Comparison of ENCODE assay signal across 49 mouse cellular contexts in genomic region chr8:45295276-45295675, GRCm38 (mm10). TPM values are rescaled to one million over a fixed set of nuclear protein-coding genes. Genes with fewer than 3 reads are reported as not detected.
"Had no signal": no experiment of that assay in that cellular context is flagged by ENCODE, and none has a peak within 500 bp of the region (broad histone marks: within the 10 kb centered on the region; RNA-seq: fewer than 3 reads in every experiment).

No protein-coding gene starts in this region.

- H3K27me3 ChIP-seq: heart, embryonic 12.5 days; heart, embryonic 13.5 days; heart, embryonic 15.5 days; hindbrain, embryonic 12.5 days; hindbrain, embryonic 13.5 days; hindbrain, embryonic 15.5 days; intestine, embryonic 15.5 days; kidney, embryonic 15.5 days had no signal

- H3K36me3 ChIP-seq: heart, embryonic 10.5 days; heart, embryonic 12.5 days; heart, embryonic 13.5 days; heart, embryonic 15.5 days; hindbrain, embryonic 10.5 days; hindbrain, embryonic 12.5 days; hindbrain, embryonic 13.5 days; hindbrain, embryonic 15.5 days; intestine, embryonic 15.5 days; kidney, embryonic 15.5 days had no signal

- H3K27ac ChIP-seq: heart, embryonic 10.5 days; heart, embryonic 13.5 days; heart, embryonic 15.5 days; hindbrain, embryonic 10.5 days; hindbrain, embryonic 12.5 days; hindbrain, embryonic 13.5 days; hindbrain, embryonic 14.5 days; hindbrain, embryonic 15.5 days; hindbrain, postnatal 0 days; intestine, embryonic 15.5 days; kidney, embryonic 15.5 days; kidney, postnatal 0 days; layer of hippocampus, adult 2 months had no signal

- H3K9me3 ChIP-seq: heart, embryonic 10.5 days; heart, embryonic 12.5 days; heart, embryonic 13.5 days; heart, embryonic 15.5 days; hindbrain, embryonic 10.5 days; hindbrain, embryonic 12.5 days; hindbrain, embryonic 13.5 days; hindbrain, embryonic 15.5 days; intestine, embryonic 15.5 days; kidney, embryonic 15.5 days had no signal

- H3K9ac ChIP-seq: heart, embryonic 12.5 days; heart, embryonic 13.5 days; heart, embryonic 15.5 days; hindbrain, embryonic 12.5 days; hindbrain, embryonic 13.5 days; hindbrain, embryonic 14.5 days; hindbrain, embryonic 15.5 days; intestine, embryonic 15.5 days; kidney, embryonic 15.5 days had no signal

- DNase-seq: heart, postnatal 10 days; heart, postnatal 36 days; heart, postnatal 4 days; kidney, adult 11 months; kidney, adult 18-20 months; kidney, adult 2 months; kidney, adult 8-10 months; kidney, postnatal 10 days; kidney, postnatal 14 days; kidney, postnatal 25 days; kidney, postnatal 36 days; kidney, postnatal 4 days; layer of hippocampus, adult 9-11 months; layer of hippocampus, postnatal 36 days had no signal

- H3K4me3 ChIP-seq: heart, embryonic 10.5 days; heart, embryonic 12.5 days; heart, embryonic 13.5 days; heart, embryonic 15.5 days; hindbrain, embryonic 10.5 days; hindbrain, embryonic 12.5 days; hindbrain, embryonic 13.5 days; hindbrain, embryonic 15.5 days; intestine, embryonic 15.5 days; kidney, embryonic 15.5 days; layer of hippocampus, adult 2 months had no signal

- ATAC-seq: hindbrain, embryonic 16.5 days; hindbrain, postnatal 0 days; inflammation-experienced regulatory T-cells, adult 6 months; intestine, embryonic 15.5 days; intestine, embryonic 16.5 days; intestine, postnatal 0 days had no signal

- H3K4me1 ChIP-seq: heart, embryonic 10.5 days; heart, embryonic 12.5 days; heart, embryonic 13.5 days; heart, embryonic 15.5 days; hindbrain, embryonic 10.5 days; hindbrain, embryonic 12.5 days; hindbrain, embryonic 13.5 days; hindbrain, embryonic 15.5 days; intestine, embryonic 15.5 days; kidney, embryonic 15.5 days had no signal

- H3K4me2 ChIP-seq: heart, embryonic 11.5 days; heart, embryonic 12.5 days; heart, embryonic 13.5 days; heart, embryonic 15.5 days; hindbrain, embryonic 12.5 days; hindbrain, embryonic 13.5 days; hindbrain, embryonic 14.5 days; hindbrain, embryonic 15.5 days; intestine, embryonic 15.5 days; kidney, embryonic 15.5 days had no signal

RNA-seq across cellular contexts. Expression of gene Klkb1, which starts 0.6 kb away (rescaled TPM):
- total RNA-seq: heart, adult 8-10 months; heart, postnatal 10 days; heart, postnatal 25 days; heart, postnatal 36 days; heart, postnatal 4 days; hematopoietic stem cell, adult 5-6 weeks; layer of hippocampus, adult 18-20 months; layer of hippocampus, adult 2 months; layer of hippocampus, postnatal 14 days; layer of hippocampus, postnatal 36 days had no signal
- polyA plus RNA-seq: heart, embryonic 10.5 days; heart, embryonic 11.5 days; heart, embryonic 12.5 days; heart, embryonic 13.5 days; heart, embryonic 14.5 days; heart, embryonic 15.5 days; heart, embryonic 16.5 days; heart, postnatal 0 days; hindbrain, embryonic 10.5 days; hindbrain, embryonic 11.5 days; hindbrain, embryonic 12.5 days; hindbrain, embryonic 13.5 days; hindbrain, embryonic 14.5 days; intestine, embryonic 14.5 days; intestine, postnatal 0 days had no signal

RNA-seq across cellular contexts. Expression of gene Gm45753, which starts 13.0 kb away (rescaled TPM):
- total RNA-seq: heart, adult 8-10 months; heart, postnatal 10 days; heart, postnatal 25 days; heart, postnatal 36 days; heart, postnatal 4 days; hematopoietic stem cell, adult 5-6 weeks; hindbrain, postnatal 0 days; layer of hippocampus, adult 18-20 months; layer of hippocampus, adult 2 months; layer of hippocampus, postnatal 10 days; layer of hippocampus, postnatal 14 days; layer of hippocampus, postnatal 25 days; layer of hippocampus, postnatal 36 days had no signal
- polyA plus RNA-seq: heart, embryonic 10.5 days; heart, embryonic 11.5 days; heart, embryonic 12.5 days; heart, embryonic 14.5 days; heart, embryonic 15.5 days; heart, postnatal 0 days; hindbrain, embryonic 10.5 days; hindbrain, embryonic 11.5 days; hindbrain, embryonic 12.5 days; hindbrain, embryonic 13.5 days; hindbrain, embryonic 14.5 days; hindbrain, embryonic 15.5 days; hindbrain, embryonic 16.5 days; hindbrain, postnatal 0 days; inflammation-experienced regulatory T-cells, adult 6 months; intestine, embryonic 14.5 days; intestine, postnatal 0 days; kidney, embryonic 14.5 days; kidney, embryonic 16.5 days; large intestine, adult 2 months had no signal

RNA-seq across cellular contexts. Expression of gene F11, which starts 33.4 kb away (rescaled TPM):
- total RNA-seq: heart, adult 8-10 months; heart, postnatal 10 days; heart, postnatal 25 days; heart, postnatal 36 days; heart, postnatal 4 days; hematopoietic stem cell, adult 5-6 weeks; hindbrain, postnatal 0 days; layer of hippocampus, adult 18-20 months; layer of hippocampus, adult 2 months; layer of hippocampus, adult 8-10 months; layer of hippocampus, postnatal 10 days; layer of hippocampus, postnatal 14 days; layer of hippocampus, postnatal 25 days; layer of hippocampus, postnatal 36 days had no signal
- polyA plus RNA-seq: heart, embryonic 10.5 days; heart, embryonic 11.5 days; heart, embryonic 12.5 days; heart, embryonic 14.5 days; heart, embryonic 15.5 days; heart, embryonic 16.5 days; heart, postnatal 0 days; hindbrain, embryonic 10.5 days; hindbrain, embryonic 11.5 days; hindbrain, embryonic 12.5 days; hindbrain, embryonic 13.5 days; hindbrain, embryonic 14.5 days; hindbrain, embryonic 15.5 days; hindbrain, embryonic 16.5 days; hindbrain, postnatal 0 days; inflammation-experienced regulatory T-cells, adult 6 months; intestine, embryonic 14.5 days; intestine, postnatal 0 days; kidney, adult 2 months; kidney, embryonic 14.5 days; kidney, postnatal 0 days; large intestine, adult 2 months had no signal
